Mouse (Mus musculus) retina, embryonic 14.5 days (tissue): ENCODE results near the gene Il17ra.
A peak's percentile ranks its signal among the peaks of the same experiment; 100 is the strongest.

Experiments
- DNase-seq: peaks from one replicate; pipeline ENCODE4 v3.0.0-alpha.2; 2015; ENCODE audit warnings: low spot score

Gene Il17ra

DNA sequence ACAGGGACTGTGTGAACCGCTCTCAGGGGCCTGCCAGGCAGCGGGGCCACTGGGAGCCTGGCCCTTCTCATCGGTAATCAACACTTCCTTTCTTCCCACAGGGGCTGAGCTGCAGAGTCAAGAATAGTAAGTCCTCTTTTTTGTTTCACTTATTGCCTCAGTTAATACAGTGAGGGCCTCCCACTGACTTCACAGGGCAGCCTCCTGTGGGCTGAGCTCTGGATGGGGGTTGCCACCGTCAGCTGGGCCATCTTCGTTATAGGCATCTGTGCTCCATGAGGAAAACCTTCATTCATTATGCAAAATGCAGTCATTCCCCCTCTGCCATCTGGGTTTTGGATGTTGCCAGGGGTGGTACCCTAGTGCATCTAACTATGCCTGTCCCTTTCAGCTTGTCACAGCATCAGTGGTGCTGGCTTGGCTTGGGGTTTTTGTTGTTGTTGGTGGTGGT lies 9.0 kb downstream of the Il17ra start:
- DNase-seq, result peak; percentile 56

DNA sequence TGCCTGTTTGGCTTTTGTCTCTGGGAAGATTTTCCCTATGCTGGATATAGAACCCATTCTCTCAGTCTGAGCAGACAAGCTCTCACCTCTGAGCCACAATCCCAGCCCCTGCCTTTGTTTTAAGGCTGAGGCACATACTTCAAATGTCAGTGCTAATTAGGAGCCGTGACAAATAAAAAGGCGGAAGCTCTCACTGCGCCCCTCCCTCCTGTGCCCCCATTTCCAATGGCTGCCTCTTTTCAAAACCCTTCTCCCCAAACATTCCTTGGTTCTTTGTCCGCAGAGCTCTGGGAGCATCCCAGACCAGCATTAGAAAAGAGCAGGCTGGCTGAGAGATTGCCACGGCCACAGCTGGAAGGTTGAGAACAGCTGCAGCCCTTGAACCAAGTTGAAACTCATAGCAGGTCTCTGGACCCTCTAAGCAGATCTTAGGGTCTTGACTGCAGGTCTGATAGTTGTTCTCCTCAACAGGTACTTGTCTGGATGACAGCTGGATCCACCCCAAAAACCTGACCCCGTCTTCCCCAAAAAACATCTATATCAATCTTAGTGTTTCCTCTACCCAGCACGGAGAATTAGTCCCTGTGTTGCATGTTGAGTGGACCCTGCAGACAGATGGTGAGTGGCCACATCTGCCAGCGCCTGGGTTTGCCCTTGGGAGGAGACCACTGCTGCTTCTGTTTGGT lies 9.6 kb downstream of the Il17ra start:
- peak; percentile 61 for DNase-seq

DNA sequence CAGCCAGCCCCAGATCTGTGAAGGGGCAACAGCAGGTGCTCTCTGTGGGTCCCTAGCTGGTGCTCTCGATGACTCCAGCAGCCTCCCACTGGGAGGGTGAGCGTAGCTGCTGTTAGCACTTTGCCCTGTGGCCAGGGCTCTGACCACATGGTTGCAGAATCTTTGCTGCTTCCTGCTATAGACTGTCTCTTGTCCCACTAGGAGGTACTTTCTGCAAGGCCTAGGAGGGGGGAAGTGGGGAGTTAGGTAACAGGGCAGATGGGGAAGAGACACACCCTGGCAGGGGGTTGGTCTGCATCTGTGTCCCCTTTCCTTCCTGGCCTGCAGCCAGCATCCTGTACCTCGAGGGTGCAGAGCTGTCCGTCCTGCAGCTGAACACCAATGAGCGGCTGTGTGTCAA lies 10.4 kb downstream of the Il17ra start:
- no peak for DNase-seq

DNA sequence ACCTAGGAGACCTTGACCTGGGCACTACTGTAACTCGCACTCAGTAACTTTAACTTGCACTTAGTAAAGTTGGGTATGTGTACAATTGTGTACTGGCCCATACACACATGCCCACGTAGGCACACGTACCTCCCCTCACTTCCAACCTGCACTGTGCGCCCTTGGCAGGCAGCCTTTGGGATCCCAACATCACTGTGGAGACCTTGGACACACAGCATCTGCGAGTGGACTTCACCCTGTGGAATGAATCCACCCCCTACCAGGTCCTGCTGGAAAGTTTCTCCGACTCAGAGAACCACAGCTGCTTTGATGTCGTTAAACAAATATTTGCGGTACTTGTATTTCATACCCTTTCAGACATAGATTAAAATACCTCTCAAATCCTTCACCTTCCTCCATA lies 12.2 kb downstream of the Il17ra start:
- DNase-seq, result no peak

DNA sequence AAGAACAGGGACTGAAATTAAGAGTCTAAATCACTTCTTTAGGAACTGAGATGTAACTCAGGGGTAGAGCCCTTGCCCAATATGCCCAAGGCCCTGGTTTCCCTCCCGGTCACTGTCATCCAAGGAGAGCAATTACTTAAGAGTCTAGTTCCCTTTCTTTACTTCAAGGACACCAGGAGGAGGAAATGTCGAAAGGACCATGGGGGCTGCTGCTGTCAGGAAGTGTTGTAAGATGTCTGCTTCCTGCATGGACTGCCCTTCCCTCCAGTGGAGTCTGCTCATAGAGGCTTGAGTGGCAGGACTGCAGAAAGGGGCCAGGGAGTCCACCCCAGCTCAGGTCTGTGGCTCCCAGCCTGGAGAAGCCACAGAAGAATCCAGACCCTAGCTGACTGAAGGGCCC lies 16.3 kb downstream of the Il17ra start:
- DNase-seq, result no peak

DNA sequence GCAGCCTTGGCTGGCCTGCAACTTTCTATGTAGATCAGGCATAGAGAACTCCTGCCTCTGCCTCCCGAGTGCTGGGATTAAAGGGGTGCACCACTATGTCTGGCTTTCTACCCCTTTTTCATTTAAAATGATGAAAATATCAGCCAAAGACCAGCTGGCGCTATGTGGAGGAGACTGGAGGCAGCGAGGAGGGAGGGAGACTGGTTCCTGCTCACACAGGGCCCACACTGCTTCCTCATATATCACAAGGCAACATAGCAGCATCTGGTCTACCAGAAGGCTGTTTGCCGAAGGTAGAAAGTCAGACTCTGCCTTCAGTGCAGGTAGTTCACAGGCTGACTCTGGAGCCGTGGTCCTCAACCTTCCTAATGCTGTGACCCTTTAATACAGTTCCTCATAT lies 17.3 kb downstream of the Il17ra start:
- DNase-seq, result no peak

DNA sequence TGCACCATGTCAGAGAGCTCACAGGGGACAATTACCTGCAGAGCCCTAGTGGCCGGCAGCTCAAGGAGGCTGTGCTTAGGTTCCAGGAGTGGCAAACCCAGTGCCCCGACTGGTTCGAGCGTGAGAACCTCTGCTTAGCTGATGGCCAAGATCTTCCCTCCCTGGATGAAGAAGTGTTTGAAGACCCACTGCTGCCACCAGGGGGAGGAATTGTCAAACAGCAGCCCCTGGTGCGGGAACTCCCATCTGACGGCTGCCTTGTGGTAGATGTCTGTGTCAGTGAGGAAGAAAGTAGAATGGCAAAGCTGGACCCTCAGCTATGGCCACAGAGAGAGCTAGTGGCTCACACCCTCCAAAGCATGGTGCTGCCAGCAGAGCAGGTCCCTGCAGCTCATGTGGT lies 18.5 kb downstream of the Il17ra start:
- DNase-seq, result no peak

DNA sequence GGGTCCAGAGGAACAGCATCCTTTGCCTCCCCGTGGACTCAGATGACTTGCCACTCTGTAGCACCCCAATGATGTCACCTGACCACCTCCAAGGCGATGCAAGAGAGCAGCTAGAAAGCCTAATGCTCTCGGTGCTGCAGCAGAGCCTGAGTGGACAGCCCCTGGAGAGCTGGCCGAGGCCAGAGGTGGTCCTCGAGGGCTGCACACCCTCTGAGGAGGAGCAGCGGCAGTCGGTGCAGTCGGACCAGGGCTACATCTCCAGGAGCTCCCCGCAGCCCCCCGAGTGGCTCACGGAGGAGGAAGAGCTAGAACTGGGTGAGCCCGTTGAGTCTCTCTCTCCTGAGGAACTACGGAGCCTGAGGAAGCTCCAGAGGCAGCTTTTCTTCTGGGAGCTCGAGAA lies 19.0 kb downstream of the Il17ra start:
- DNase-seq, result no peak

DNA sequence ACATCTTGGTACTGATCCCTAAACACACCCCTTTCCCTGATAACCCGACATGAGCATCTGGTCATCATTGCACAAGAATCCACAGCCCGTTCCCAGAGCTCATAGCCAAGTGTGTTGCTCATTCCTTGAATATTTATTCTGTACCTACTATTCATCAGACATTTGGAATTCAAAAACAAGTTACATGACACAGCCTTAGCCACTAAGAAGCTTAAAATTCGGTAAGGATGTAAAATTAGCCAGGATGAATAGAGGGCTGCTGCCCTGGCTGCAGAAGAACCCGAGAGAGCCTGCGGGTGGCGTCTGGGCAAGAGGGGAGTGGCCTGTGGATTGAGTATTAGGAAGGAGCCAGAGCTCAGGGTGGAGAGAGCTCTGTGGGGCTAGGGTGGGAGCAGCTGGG lies 19.7 kb downstream of the Il17ra start:
- no peak for DNase-seq

DNA sequence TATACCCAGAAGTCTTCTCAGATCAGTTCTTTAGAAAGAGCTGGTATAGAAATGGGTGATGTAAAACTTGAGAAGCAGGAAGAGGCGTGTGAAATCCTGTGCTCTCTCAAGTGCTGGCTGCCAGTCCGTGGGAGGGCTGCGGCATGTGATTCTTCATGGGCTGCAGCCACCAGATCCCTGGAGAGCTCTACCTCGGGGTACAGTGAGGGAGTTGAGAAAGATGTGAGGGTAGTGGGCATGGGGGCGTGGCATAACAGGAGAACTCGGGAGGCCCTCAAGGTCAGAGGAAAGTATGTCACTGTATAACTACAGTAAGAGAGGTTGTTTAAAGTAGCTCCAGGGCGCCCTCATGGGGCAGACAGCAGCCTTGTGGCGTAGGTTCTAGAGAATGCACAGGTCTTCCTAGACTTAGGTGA lies 20.2 kb downstream of the Il17ra start:
- peak; percentile 71 for DNase-seq

DNA sequence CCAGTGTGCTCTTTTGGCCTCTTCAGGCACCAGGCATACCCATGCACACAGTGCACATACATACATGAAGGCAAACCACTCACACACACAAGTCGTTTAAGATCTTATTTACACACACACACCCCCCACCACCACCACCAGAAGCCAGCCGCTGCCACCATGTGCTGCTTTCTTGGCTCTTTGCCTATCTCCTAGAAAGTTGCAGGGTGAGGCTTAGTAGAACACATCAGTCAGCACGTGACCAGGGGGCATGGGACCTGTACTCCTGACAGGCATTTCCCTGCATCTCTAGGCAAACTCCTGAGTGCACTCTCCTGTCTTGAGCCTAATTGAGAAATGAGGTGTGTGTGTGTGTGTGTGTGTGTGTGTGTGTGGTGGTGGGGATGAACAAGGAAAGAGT lies 22.0 kb downstream of the Il17ra start:
- no peak for DNase-seq

DNA sequence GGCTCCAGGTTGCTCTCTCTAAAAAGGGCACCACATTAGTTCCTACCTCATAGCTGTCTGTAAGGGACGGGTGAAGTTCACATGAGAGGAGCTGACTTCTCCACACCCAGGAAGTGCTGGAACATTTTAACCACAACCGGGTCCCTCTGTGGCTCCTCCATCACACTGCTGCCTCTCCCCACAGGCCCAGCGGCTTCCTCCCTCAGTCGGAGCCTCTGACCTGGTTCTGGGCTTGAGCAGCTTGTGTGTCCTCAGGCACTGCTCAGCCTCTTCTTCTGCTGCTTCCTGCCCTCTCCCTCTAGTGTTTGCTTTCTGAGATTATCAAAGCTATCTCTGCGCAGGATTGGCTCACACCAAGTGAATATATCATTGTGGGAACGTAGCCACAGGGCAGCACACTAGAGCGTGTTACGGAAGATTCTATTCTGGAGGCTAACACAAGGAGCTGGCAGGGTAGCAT lies 23.0 kb downstream of the Il17ra start:
- no peak for DNase-seq

DNA sequence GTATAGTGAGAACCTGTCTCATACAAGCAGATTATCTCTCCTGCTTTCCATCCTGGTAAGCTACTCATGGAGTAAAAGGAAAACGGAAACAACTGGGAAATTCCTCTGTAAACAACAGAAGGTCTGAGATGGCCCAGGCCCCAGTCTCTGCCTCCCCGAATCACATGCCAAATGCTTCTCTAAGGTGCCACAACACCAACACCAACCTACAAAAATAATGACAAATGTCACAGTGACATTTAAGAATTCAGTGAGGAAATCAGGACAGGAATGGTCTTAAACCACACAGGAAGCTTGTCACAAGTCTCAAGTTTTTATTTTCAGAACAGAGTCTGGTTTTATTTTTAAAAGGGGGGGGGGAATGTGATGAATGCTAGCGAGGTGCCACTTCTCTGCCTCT lies 25.6 kb downstream of the Il17ra start:
- DNase-seq, result no peak

DNA sequence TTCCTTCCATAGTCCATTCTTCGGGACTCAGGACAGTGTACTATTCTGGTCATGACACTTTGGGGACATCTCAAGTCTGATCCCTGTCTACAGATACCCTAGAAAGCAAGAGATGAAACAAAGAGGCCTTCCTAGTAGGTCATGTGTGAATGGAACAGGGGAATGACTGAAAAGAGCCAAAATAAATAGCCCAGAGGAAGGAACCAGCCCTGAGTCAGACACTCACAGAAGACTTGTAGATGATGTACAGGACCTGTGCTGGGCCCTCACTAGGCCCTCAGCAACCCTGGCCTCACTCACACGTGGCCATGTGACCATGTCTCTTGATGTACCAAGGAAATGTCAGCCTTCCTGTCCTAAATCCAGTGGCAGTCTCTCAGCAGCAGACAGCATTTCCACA lies 26.4 kb downstream of the Il17ra start:
- DNase-seq, result no peak

DNA sequence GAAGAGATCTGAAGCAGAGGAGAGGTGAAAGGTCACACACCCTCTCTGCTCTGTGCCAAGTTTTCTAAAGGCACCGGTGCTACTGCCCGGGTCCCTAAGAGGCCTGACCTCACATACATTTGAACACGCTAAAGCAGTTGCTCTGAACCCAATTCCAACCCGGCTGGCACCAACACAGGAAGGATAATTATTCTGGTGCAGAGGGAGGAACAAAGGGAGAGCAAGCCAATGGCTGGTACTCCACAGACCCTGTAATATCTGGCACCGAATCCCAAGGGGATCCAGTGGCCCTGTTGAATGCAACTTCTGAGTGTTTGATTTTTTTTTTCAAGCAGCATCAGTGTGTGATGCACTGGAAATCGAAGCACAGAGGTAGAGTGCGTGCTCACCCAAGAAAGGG lies 28.0 kb downstream of the Il17ra start:
- DNase-seq, result no peak

DNA sequence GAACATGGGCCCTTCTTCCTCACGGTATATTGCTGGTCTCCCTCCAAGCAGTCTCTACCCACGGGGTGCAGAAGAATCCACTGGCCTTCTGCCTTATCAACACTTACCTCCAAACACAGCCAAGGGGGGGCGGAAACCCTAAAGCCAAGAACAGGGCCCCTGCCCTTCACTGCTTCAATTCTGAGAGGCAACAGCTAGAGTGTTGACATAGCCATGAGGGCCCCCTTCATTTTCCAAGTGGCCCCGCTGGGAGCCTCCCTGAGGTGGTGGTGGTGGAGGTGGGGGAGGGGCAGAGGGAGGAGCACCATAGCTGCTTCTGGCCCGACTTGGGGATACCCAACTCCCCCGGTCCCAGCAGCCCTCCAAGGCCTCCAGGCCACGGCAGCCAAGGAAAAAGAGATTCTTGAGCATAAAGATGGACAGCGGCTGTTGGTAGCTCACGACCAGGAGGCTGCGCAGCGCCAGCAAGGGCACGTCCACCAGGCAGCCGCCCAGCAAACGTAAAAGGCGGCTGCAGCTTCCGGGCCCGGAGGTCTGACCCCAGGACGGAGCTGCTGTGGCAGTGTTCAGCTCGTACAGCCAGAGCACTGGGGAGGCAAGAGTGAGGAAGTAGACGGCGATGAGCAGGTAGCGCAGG lies 28.9 kb downstream of the Il17ra start:
- DNase-seq, result no peak

DNA sequence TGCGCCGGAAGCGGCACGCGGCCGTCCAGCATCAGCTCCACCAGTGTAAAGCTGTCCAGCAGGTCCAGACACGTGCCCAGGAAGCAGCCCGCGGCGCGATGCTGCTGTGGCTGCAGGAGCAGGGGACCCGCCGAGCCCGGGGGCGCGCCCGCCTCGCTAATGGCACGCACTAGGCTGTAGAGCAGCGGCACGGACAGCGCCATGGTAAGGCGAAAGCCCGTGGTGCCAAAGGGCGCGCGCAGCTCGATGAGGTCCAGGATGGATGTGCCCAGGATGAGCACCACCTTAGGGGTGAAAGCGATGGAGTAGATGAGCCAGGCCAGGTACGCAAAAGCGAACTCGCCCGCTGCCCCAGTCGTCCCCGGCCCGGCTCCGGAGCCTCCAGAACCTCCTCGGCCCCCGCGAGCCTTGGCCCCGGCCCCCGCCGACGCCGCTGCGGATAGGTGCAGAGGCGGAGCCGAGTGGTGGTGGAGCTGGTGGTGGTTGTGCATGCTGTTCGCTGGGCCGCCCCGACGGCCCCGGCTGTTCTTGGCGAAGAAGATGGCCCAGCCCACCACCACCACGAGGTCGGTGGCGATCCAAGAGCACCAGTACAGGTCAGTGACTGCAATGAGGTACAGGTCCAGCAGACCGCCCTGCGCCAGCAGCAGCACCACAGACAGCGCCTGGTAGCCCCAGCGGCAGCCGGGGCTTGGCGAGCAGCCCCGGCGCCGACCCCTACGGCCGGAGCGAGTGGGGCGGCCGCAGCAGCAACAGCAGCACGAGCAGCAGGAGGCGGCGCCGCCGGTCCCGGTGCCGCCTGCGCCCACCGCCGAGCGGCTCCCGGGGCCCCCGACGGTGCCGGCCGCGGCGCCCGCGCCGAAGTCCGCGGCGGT lies 29.7 kb downstream of the Il17ra start:
- DNase-seq, result peak; percentile 58

DNA sequence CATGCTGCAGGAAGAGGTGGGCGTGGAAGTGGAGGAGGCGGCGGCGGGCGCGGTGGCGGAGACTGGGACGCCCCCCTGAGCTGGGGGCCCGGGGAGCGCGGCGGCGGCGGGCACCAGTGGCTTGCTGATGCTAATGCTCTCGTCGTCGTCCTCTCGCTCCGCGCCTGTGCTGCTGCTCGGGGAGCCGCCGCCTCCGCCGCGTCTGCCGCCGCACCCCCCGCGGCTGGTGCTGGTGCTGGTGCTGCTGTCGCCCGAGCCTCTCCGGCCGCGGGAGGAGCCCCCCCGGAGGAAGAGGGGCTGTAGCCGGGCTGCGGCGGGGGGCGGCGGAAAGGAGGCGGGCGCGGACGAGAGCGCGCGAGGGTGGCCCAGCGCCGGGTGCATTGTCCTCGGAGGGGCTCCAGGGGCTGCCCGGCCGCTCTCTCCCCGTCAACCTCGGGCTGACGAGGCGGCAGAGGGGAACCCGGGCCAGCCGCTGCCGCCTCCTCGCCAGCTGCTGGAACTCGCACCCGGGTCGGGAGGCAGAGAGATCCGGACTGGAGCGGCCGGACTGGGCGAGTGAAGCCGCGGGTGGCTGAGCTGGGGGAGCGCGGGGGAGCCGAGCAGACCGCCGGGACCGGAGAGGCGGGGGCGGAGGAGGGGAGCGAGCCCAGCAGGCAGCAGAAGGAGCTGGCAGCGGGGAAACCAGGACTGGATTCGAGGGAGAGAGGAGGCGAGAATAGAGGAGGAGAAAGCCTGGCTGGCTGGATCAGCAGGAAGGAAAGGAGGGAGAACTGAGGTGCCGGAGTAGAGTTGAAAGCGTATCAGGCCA lies 30.5 kb downstream of the Il17ra start, which contains the start of gene Tmem121b:
TSS of gene Tmem121b (minus strand) at position 434 of the 808 bp plus-strand sequence.
- DNase-seq, result peak; percentile 88

DNA sequence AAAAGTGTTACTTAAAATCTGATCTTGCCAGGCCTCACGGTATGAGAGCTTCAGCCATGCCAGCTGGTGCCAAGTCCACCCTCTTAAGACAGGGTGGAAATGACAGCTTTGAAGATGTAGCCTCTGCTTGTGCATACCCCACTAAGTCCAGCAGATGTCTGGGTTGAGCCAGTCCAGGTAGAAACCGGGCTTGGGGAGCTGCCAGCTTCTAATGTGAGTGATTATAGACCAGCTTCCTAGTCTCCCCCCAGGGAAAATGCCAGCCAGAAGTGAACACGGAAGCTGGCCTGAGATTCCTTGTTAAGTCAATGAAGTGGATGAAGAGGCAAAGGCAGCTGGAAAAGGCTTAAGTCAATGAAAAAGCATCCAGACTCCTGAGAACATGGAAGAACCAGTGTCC lies 33.5 kb downstream of the Il17ra start:
- DNase-seq, result no peak

DNA sequence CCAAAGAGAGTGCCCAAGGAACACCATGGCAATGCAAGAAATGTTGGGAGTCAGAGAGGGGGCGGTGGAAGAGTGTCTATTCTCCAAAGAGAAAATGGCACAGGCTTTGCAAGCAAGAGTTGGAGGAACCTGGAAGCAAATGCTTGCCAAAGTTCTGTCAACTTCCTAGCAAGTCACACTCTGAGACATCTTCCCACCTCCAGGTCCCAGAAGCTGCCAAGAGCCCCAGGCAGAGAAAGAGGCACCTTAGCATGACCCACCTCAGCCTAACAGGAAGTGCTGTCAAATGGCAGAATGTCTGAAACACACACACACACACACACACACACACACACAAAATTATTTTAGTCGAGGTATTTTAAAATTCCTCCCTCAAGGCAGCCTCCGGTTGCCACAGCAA lies 41.0 kb downstream of the Il17ra start:
- DNase-seq, result no peak

DNA sequence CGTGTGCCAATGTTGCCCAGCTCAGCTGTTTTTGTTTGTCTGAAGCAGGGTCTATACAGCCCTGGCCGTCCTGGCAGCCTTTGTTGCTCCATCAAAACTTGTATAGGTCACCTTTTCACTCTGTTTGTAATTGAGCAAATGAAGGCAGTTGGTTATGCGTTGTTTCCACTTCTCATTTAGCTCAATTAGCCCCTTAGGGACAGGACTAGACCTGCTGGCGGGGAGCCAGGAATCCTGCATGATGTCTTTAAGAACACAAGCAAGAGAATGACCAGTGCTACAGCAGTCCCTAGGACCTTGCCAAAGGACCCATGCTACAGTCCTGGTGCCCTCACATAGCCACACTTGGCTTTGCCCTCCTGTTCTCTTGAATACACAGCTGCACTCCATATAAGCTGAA lies 42.5 kb downstream of the Il17ra start:
- DNase-seq, result peak; percentile 42

DNA sequence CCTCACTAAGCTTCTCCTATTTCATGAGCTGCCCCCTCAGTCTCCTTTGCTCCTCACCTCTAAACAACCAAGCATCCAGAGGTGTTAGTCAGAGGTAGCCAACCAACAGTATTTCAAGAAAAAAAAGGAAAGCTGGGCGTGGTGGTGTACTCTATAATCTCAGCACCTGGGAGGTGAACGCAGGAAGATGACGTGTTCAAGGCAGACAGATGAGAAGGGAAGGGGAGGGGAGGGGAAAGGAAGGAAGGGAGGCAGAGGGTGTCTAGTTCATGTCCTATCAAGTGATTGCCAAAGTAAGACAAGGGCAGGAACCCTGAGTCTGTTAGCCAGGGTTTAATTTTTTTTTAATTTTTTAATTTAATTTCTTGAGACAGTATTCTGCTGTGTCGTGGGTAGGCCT lies 45.6 kb downstream of the Il17ra start:
- DNase-seq, result no peak
